Mouse (Mus musculus) G1E (cell line): ENCODE results near the gene Fosb.

ENCODE experiments used
- CTCF ChIP-seq: IDR thresholded peaks from 2 replicates; pipeline ENCODE4 v1.5.1; 2012; ENCODE audit warnings: low read depth, low read length, inconsistent platforms, mixed read lengths
- GATA1 ChIP-seq: IDR thresholded peaks from 2 replicates; pipeline ENCODE4 v1.6.1; 2012; ENCODE audit warnings: borderline replicate concordance, low read length, inconsistent platforms, mixed read lengths

GRCm38 (mm10) chr7:19324221-19324620 is 14.4 kb upstream of the Fosb start:
- TF ChIP-seq CTCF = no peak
- TF ChIP-seq GATA1 = no peak
